Mouse (Mus musculus) myocyte (in vitro differentiated cells): Measurements from ENCODE around the gene Arl6.

ENCODE experiments used
- MAX ChIP-seq: IDR thresholded peaks from one replicate; pipeline ENCODE4 v1.6.1; 2011; ENCODE audit warnings: low read depth, mild to moderate bottlenecking, control low read depth
- POLR2A ChIP-seq: IDR thresholded peaks from one replicate; pipeline ENCODE4 v1.6.1; 2011; ENCODE audit warnings: low read depth, mild to moderate bottlenecking, control low read depth, moderate library complexity; ENCODE audit not compliant: insufficient read length
- TCF12 ChIP-seq: IDR thresholded peaks from one replicate; pipeline ENCODE4 v1.6.1; 2011; ENCODE audit warnings: mild to moderate bottlenecking, control low read depth; ENCODE audit not compliant: poor library complexity, insufficient read depth, severe bottlenecking

DNA sequence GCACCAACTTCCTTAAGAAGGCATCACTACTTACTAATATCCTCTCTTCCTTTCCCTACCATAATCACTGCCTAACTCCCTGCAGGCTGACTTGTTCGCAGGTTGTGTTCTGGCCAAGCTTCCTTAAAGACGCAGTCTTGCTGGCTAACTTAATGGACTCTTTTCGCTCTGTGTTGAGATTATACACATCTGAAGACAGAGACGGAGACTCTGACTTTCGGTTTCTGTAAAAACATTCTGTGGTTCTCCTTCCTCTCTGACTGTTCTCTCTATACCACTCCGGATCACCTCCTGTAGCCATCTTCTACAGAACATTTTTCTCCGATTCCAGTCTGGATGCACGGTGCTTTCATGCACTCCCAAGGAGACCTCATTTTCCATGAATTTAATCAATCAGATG lies 68.4 kb downstream of the Arl6 start:
- TF ChIP-seq POLR2A, result no peak
- TF ChIP-seq MAX, result no peak
- no peak for TF ChIP-seq TCF12
